Mouse (Mus musculus): Measurements from ENCODE around the gene Cux1. TPM values are rescaled to one million over a fixed set of nuclear protein-coding genes. Genes with fewer than 3 reads are reported as not detected.

Gene Cux1
- polyA plus RNA-seq, 1 experiment, result 46.6 TPM

DNA sequence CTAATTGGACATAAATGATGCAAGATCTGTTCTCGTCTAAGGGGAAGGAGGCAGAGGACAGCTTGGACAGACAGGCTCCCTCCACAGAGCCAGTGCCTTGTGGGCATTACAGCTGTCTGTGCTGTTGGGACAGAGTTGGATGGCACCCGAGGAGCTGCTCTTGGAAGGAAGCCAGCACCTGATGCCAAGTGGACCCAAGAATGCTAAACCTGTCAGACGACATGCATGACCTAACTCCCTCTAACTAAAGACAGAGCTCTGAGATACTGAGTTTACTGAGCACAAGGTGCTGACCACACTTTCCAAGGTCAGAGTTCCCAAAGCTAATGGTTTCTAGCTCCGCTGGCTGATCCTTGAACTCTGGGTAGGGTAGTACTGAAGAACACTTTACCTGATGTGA is 255.1 kb downstream of the Cux1 start:
- no peak overlapping the region for H3K4me3 ChIP-seq (replicated peaks; ENCODE audit: extremely low read depth, low read depth, low read length)
- TF ChIP-seq CTCF (IDR thresholded peaks at IDR 0.05; ENCODE audit: insufficient read depth, low read length), result no peak
- TF ChIP-seq POLR2A (IDR thresholded peaks at IDR 0.05; ENCODE audit: borderline replicate concordance, extremely low read depth, low read depth, low read length), result no peak
- DNase-seq, result no peak
- WGBS, result 44% methylated on average over 4 of the region's 4 CpGs
- H3K4me1 ChIP-seq (ENCODE audit: control insufficient read depth, insufficient read depth, low read length), result no peaks in the 10 kb centered on the region

DNA sequence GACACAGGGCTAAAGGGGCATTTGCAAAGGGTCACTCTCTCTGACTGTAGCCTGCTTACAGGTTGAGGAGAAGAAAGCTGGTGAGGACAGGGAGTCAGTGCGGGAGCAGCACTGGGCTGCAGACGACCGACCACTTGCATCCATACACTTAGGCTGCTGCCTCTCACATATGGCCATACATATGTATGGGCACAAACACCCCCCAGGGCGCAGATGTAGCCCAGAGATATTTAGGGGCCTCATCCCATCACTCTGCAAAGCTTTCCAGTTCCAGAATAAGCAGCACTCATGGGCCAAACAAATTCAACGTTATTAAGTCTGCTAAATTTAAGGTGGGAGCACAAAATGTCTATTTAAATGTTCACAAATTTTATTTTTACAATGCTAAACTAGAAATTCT is 261.0 kb downstream of the Cux1 start:
- 95% methylated on average over 5 of the region's 5 CpGs for WGBS
- no peak for TF ChIP-seq POLR2A (IDR thresholded peaks at IDR 0.05; ENCODE audit: borderline replicate concordance, extremely low read depth, low read depth, low read length)
- no peak for TF ChIP-seq CTCF (IDR thresholded peaks at IDR 0.05; ENCODE audit: insufficient read depth, low read length)
- Histone ChIP-seq H3K4me1 (ENCODE audit: control insufficient read depth, insufficient read depth, low read length) (no peaks in the 10 kb centered on the region), H3K4me3 (replicated peaks; ENCODE audit: extremely low read depth, low read depth, low read length) (no peak overlapping the region)
- DNase-seq, result no peak

DNA sequence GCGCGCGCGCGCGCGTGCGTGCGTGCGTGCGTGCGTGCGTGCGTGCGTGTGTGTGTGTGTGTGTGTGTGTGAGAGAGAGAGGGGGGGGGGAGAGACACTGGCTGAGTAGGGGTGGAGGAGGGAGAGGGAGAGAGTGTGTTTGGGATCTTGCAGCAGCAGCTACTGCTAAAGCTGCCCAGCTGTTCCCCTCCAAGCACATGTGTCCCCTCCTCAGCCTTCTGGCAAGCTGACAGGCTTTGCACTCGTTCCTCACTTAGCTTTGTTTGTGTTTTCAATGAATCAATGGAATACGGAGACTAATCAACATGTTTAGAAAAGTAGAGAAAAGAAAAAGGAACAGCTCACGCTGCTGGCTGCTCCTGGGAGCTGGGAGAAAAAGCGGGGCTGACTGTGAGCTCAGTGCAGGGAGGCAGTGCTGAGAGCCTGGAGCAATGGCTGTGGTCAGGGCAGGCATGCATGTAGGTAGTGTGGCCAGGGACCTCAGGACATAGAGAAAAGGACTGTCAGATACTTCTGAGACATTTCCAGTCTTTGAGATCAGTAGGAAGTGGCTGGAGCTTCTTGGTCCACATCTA is 263.8 kb downstream of the Cux1 start:
- TF ChIP-seq POLR2A (IDR thresholded peaks at IDR 0.05; ENCODE audit: borderline replicate concordance, extremely low read depth, low read depth, low read length) (no peak), CTCF (IDR thresholded peaks at IDR 0.05; ENCODE audit: insufficient read depth, low read length) (no peak)
- 79% methylated on average over 19 of the region's 19 CpGs for whole genome bisulfite sequencing
- DNase-seq, result no peak
- H3K4me1 ChIP-seq (ENCODE audit: control insufficient read depth, insufficient read depth, low read length), result no peaks in the 10 kb centered on the region
- H3K4me3 ChIP-seq (replicated peaks; ENCODE audit: extremely low read depth, low read depth, low read length), result no peak overlapping the region

DNA sequence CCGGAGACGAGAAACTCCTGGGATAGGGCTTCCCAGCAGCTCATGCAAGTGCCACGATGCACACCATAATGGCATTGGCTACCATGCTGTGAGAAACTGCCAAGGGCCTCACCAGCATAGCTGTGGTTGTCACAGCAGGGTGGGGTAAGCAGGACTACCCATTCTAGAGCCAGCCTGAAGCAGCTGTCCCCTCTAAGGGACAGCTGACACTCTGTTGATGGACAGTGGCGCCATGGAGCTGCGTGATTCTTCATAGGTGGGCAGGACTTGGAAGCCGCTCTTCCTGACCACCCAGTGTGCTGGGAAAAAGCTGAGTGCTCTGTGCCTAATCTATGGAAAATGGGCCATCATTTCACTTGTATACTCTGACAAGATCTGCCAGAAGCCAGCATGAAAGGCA is 266.4 kb downstream of the Cux1 start:
- no peak for TF ChIP-seq POLR2A (IDR thresholded peaks at IDR 0.05; ENCODE audit: borderline replicate concordance, extremely low read depth, low read depth, low read length)
- no peak for TF ChIP-seq CTCF (IDR thresholded peaks at IDR 0.05; ENCODE audit: insufficient read depth, low read length)
- Histone ChIP-seq H3K4me1 (ENCODE audit: control insufficient read depth, insufficient read depth, low read length) (no peaks in the 10 kb centered on the region), H3K4me3 (replicated peaks; ENCODE audit: extremely low read depth, low read depth, low read length) (no peak overlapping the region)
- WGBS, result 90% methylated on average over 6 of the region's 6 CpGs
- no peak for DNase-seq

DNA sequence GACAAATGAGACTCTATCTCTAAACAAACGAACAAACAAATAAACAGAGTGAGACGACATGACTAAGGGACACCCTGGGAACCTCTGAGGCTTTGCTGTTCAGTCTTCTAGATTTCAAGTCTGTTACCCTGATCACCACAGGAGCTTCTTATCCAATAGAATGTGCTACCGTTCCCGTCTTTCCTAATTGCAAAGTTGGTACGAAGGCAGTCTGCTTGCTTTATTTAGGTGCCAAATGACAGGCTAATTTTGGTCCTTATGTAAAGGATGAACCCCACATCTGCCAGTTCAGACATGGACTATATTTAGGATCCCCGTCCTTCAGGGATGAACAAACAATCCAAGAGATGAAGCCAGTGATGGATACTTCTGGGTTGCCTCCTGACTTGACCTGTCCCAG is 269.6 kb downstream of the Cux1 start:
- H3K4me3 ChIP-seq (replicated peaks; ENCODE audit: extremely low read depth, low read depth, low read length), result no peak overlapping the region
- TF ChIP-seq POLR2A (IDR thresholded peaks at IDR 0.05; ENCODE audit: borderline replicate concordance, extremely low read depth, low read depth, low read length) (no peak), CTCF (IDR thresholded peaks at IDR 0.05; ENCODE audit: insufficient read depth, low read length) (no peak)
- WGBS, result 81% methylated on average over 6 of the region's 6 CpGs

DNA sequence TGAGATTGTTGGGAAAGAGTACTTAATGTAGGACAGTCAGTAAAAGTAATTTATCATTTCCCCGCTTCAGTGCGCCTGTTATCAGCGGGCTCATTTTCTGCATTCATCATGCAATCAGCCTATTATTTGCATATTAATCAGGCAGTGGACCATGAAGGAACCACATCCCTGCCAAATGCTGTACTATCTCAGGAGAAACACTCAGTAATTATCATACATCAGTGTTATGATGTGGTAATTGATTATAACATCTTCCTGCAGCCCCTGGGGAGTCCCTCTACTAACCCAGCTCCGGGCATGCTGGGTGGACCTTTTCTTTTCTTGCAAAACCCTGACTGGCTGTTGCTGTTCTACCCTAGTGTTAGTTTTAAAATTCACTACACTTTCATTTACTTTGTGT is 270.4 kb downstream of the Cux1 start:
- WGBS, result 84% methylated on average over 4 of the region's 4 CpGs
- DNase-seq, result no peak
- TF ChIP-seq CTCF (IDR thresholded peaks at IDR 0.05; ENCODE audit: insufficient read depth, low read length) (no peak), POLR2A (IDR thresholded peaks at IDR 0.05; ENCODE audit: borderline replicate concordance, extremely low read depth, low read depth, low read length) (no peak)
- Histone ChIP-seq H3K4me1 (ENCODE audit: control insufficient read depth, insufficient read depth, low read length) (no peaks in the 10 kb centered on the region), H3K4me3 (replicated peaks; ENCODE audit: extremely low read depth, low read depth, low read length) (no peak overlapping the region)

More for the DNA sequence above, 269.6 kb downstream of the Cux1 start:
- no peaks in the 10 kb centered on the region for H3K4me1 ChIP-seq (ENCODE audit: control insufficient read depth, insufficient read depth, low read length)
- DNase-seq, result no peak

DNA sequence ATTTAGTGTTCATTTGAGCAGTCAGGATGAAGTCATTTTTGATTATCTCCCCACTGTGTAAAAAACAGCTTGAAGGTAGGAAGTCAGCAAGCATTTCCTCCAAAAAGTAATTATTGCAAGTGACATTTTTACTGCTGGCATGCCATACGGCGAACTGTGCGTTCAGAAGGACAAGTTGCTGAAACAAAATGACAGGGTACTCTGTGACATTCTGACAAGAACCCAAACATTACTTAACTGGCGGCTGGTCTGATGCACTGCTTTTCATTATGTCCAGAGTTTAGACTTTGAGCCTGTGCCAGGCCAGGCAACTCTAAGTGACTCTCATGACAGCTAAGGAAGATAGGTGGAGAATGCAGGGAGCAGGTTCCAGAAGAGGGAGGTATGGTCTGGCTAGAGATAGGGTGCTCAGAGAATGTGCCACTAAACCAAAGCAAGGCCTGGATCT is 274.3 kb downstream of the Cux1 start:
- no peak for TF ChIP-seq CTCF (IDR thresholded peaks at IDR 0.05; ENCODE audit: insufficient read depth, low read length)
- TF ChIP-seq POLR2A (IDR thresholded peaks at IDR 0.05; ENCODE audit: borderline replicate concordance, extremely low read depth, low read depth, low read length), result no peak
- H3K4me3 ChIP-seq (replicated peaks; ENCODE audit: extremely low read depth, low read depth, low read length), result no peak overlapping the region
- 72% methylated on average over 4 of the region's 4 CpGs for WGBS
- no peaks in the 10 kb centered on the region for H3K4me1 ChIP-seq (ENCODE audit: control insufficient read depth, insufficient read depth, low read length)
- no peak for DNase-seq

DNA sequence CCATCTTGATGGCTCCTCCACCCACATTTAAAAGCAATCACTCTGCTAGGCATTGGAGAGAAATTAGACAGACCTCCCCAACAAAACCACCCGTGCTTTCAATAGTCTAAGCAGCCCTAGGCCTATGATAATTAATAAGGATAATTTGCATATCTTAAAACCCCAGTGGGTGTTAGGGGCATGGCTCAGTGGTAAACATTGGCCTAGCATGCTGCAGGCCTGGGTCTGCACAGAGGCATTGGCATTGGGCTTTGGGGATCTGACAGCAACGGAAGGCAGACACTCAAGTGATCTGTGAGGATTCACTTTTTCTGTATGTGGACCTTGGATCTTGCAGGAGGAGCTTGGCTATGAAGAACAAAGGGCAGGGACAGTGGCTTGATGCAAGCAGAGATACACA is 274.9 kb downstream of the Cux1 start:
- Histone ChIP-seq H3K4me3 (replicated peaks; ENCODE audit: extremely low read depth, low read depth, low read length) (no peak overlapping the region), H3K4me1 (ENCODE audit: control insufficient read depth, insufficient read depth, low read length) (no peaks in the 10 kb centered on the region)
- 82% methylated on average over 2 of the region's 2 CpGs for WGBS
- DNase-seq, result no peak
- no peak for TF ChIP-seq POLR2A (IDR thresholded peaks at IDR 0.05; ENCODE audit: borderline replicate concordance, extremely low read depth, low read depth, low read length)
- no peak for TF ChIP-seq CTCF (IDR thresholded peaks at IDR 0.05; ENCODE audit: insufficient read depth, low read length)

DNA sequence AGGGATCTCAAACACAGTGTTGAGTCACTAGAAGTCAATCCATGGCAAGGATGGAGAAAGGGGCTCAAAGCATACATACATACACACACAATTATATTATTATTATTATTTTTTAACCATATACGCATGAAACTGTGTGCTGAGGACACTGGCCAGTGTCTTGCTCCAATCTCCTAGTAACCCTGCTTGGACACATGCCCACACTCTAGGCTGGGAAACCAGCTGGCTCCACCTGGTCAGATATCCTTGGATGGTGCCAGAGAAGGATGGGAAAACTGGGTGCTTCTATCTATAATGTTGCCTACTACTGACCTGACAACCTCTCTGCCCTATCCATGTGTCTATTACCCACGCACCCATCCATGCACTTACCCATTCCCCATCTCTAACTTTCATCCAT is 275.7 kb downstream of the Cux1 start:
- TF ChIP-seq POLR2A (IDR thresholded peaks at IDR 0.05; ENCODE audit: borderline replicate concordance, extremely low read depth, low read depth, low read length) (no peak), CTCF (IDR thresholded peaks at IDR 0.05; ENCODE audit: insufficient read depth, low read length) (no peak)
- Histone ChIP-seq H3K4me3 (replicated peaks; ENCODE audit: extremely low read depth, low read depth, low read length) (no peak overlapping the region), H3K4me1 (ENCODE audit: control insufficient read depth, insufficient read depth, low read length) (no peaks in the 10 kb centered on the region)
- DNase-seq, result no peak
- WGBS, result 87% methylated on average over 2 of the region's 2 CpGs

DNA sequence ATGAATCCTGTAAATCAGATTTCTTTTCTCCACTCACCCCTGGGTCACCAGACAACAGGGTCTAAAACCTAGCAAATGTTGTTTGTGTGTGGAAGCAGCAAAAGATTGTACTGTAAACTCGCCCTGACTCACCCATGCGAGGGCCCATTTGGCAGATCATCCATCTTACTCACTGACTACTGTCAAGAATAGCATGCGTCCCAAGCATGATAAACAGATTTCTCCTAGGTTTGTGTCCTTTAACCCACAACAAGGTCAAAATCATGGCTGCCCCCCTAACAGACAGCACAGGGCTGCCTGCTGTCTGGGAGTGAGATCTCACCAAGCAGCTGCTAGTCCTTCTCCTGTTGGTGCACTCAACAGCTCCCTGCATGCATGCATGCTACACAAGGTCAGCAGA is 277.5 kb downstream of the Cux1 start:
- 79% methylated on average over 3 of the region's 3 CpGs for WGBS
- DNase-seq, result no peak
- H3K4me1 ChIP-seq (ENCODE audit: control insufficient read depth, insufficient read depth, low read length), result no peaks in the 10 kb centered on the region
- no peak overlapping the region for H3K4me3 ChIP-seq (replicated peaks; ENCODE audit: extremely low read depth, low read depth, low read length)
- TF ChIP-seq POLR2A (IDR thresholded peaks at IDR 0.05; ENCODE audit: borderline replicate concordance, extremely low read depth, low read depth, low read length) (no peak), CTCF (IDR thresholded peaks at IDR 0.05; ENCODE audit: insufficient read depth, low read length) (no peak)
